Comparison of ENCODE assay signal across 8 mouse cellular contexts in genomic region chr9:41611534-41612451, GRCm38 (mm10).
DNase-seq lines count a peak whose midpoint lies in the region; ATAC-seq lines count a peak whose summit lies in the region.

No protein-coding gene starts in this region.

- H3K9ac ChIP-seq in forebrain, embryonic 15.5 days (replicated peaks) = peak overlapping the region; percentile 45
- H3K9ac ChIP-seq in intestine, embryonic 15.5 days = no peak overlapping the region
- H3K9ac ChIP-seq in lung, embryonic 16.5 days (ENCODE audit: low read length) = no peak overlapping the region

- WGBS in forebrain, embryonic 15.5 days = under 1% methylated on average over 11 of the region's 11 CpGs
- WGBS in intestine, embryonic 15.5 days = 18% methylated on average over 11 of the region's 11 CpGs
- WGBS in lung, embryonic 16.5 days = 12% methylated on average over 11 of the region's 11 CpGs

- peak; percentile 18 to 26 for DNase-seq in heart, adult 18-20 months
- no peak for DNase-seq in heart, adult 9 months (ENCODE audit: low spot score in 2 of 2)
- peak; percentile 37 for DNase-seq in adrenal gland, adult 8-10 months
- DNase-seq in right cerebral cortex, postnatal 10 days (ENCODE audit: low spot score in 2 of 2) = peak; percentile 88 to 92
- DNase-seq in B cell, adult 2 months = no peak

- H3K4me2 ChIP-seq in forebrain, embryonic 15.5 days (replicated peaks) = peak overlapping the region; percentile 36
- H3K4me2 ChIP-seq in intestine, embryonic 15.5 days (replicated peaks) = peak overlapping the region; percentile 39
- H3K4me2 ChIP-seq in lung, embryonic 16.5 days (ENCODE audit: low read depth, low read length) = peak overlapping the region; percentile 52

- no peaks in the 10 kb centered on the region for H3K36me3 ChIP-seq in forebrain, embryonic 15.5 days
- H3K36me3 ChIP-seq in intestine, embryonic 15.5 days = no peaks in the 10 kb centered on the region
- no peaks in the 10 kb centered on the region for H3K36me3 ChIP-seq in lung, embryonic 16.5 days (ENCODE audit: control insufficient read depth, insufficient read depth, low read length)

- H3K4me3 ChIP-seq in forebrain, embryonic 15.5 days = peak overlapping the region; percentile 20
- H3K4me3 ChIP-seq in intestine, embryonic 15.5 days (replicated peaks) = no peak overlapping the region
- H3K4me3 ChIP-seq in lung, embryonic 16.5 days (ENCODE audit: low read length) = peak overlapping the region; percentile 33

- peaks cover 52% of the 10 kb centered on the region for H3K4me1 ChIP-seq in forebrain, embryonic 15.5 days
- peaks cover 9% of the 10 kb centered on the region; the same call in 1 of the 2 replicates for H3K4me1 ChIP-seq in intestine, embryonic 15.5 days (replicated peaks)
- peaks cover 9% of the 10 kb centered on the region for H3K4me1 ChIP-seq in lung, embryonic 16.5 days (replicated peaks; ENCODE audit: control insufficient read depth, insufficient read depth, low read length)

- peak; percentile 96 for ATAC-seq in forebrain, embryonic 15.5 days (replicated peaks)
- peak; percentile 82 for ATAC-seq in intestine, embryonic 15.5 days
- ATAC-seq in lung, embryonic 16.5 days (ENCODE audit: low read depth) = peak; percentile 90

- no peaks in the 10 kb centered on the region for H3K9me3 ChIP-seq in forebrain, embryonic 15.5 days
- no peaks in the 10 kb centered on the region for H3K9me3 ChIP-seq in intestine, embryonic 15.5 days
- H3K9me3 ChIP-seq in lung, embryonic 16.5 days (ENCODE audit: control insufficient read depth, low read length) = no peaks in the 10 kb centered on the region

- no peaks in the 10 kb centered on the region for H3K27me3 ChIP-seq in forebrain, embryonic 15.5 days
- H3K27me3 ChIP-seq in intestine, embryonic 15.5 days (replicated peaks) = no peaks in the 10 kb centered on the region
- H3K27me3 ChIP-seq in lung, embryonic 16.5 days (ENCODE audit: control insufficient read depth, insufficient read depth, low read depth, low read length) = no peaks in the 10 kb centered on the region

- peak overlapping the region; percentile 96 for H3K27ac ChIP-seq in forebrain, embryonic 15.5 days (replicated peaks)
- H3K27ac ChIP-seq in intestine, embryonic 15.5 days = 0 out of 2 replicates have a peak overlapping the region, but pooled peaks have one; percentile 32
- H3K27ac ChIP-seq in lung, embryonic 16.5 days (ENCODE audit: low read length) = no peak overlapping the region

Comparison
In these comparisons a context has a peak if more than half of its experiments do, and no peak if none do; other contexts are left out.
1. DNase-seq: peak in heart, adult 18-20 months (2 of 2), adrenal gland, adult 8-10 months (single experiment) and right cerebral cortex, postnatal 10 days (2 of 2); none in heart, adult 9 months (0 of 2) and B cell, adult 2 months (0 of 2).
2. Peak in every context shown above with its lines, with median percentiles within 50 percentile points of each other: ATAC-seq and H3K4me2 ChIP-seq.